Mouse (Mus musculus): ENCODE data around the gene Vmn1r191.
"Not testable (repeated sequence)": the region's sequence is repeated elsewhere in the genome, so short reads cannot be mapped to it uniquely, and the experiment has no call there.

Vmn1r191 gene

GRCm38 (mm10) chr13:22183869-22184268 lies at the start of gene Vmn1r191:
Gene Vmn1r191, minus strand, starts transcription at chr13:22183969.
- DNase-seq: no peak

- not testable (repeated sequence) for DNase-seq
Observed at GRCm38 (mm10) chr13:22223060-22223459, 39.3 kb upstream of the Vmn1r191 start, which contains the start of gene Vmn1r193. Gene Vmn1r193, minus strand, starts transcription at chr13:22223160.

- not testable (repeated sequence) for DNase-seq
Observed at GRCm38 (mm10) chr13:22192756-22193155, 9.0 kb upstream of the Vmn1r191 start.

GRCm38 (mm10) chr13:22191041-22191440 lies 7.3 kb upstream of the Vmn1r191 start, which contains the start of gene Vmn1r192:
Gene Vmn1r192, minus strand, starts transcription at chr13:22191141.
- DNase-seq: no peak

GRCm38 (mm10) chr13:22190385-22190784 lies 6.6 kb upstream of the Vmn1r191 start:
- no peak for DNase-seq

GRCm38 (mm10) chr13:22189313-22189712 lies 5.5 kb upstream of the Vmn1r191 start:
- DNase-seq: no peak

- no peak for DNase-seq
Observed at GRCm38 (mm10) chr13:22168416-22168815, 15.4 kb downstream of the Vmn1r191 start.

- DNase-seq: not testable (repeated sequence)
Observed at GRCm38 (mm10) chr13:22136495-22137293, 47.1 kb downstream of the Vmn1r191 start.

All from cerebellum, adult 9-11 months (tissue).